ENCODE assay signal across 16 mouse cellular contexts in the genomic region with DNA sequence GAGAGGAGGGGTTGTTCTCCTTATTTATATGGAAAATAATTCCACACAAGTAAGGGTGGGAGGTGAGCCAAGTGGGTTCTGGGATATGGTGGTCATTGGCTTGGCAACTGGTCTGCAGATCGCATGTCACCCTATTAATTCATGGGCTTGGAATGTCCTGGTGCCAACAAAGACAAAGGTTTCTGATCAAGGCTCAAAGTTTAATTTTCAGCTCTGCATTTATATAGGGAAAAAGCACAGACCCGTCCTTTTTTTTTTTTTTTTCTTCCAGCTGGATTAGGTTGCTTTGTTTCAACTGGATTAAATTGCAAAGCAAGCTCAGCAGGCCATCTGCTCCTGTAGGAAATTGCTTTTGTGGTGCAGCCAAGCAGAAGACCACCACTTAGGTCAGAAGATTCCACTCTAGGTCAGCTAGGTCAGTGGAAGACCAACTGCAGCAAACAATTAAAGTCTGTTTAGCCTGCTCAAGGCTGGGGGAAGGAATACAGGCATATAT.
DNase-seq lines count a peak whose midpoint lies in the region; ATAC-seq lines count a peak whose summit lies in the region.
"Had no signal": no experiment of that assay in that cellular context is flagged by ENCODE, and none has a peak within 500 bp of the region (broad histone marks: within the 10 kb centered on the region; RNA-seq: fewer than 3 reads in every experiment).

No protein-coding gene starts in this region.

- WGBS in hindbrain, embryonic 11.5 days, result 21% methylated on average over 2 of the region's 2 CpGs
- WGBS in hindbrain, embryonic 14.5 days, result 8% methylated on average over 2 of the region's 2 CpGs
- 17% methylated on average over 2 of the region's 2 CpGs for WGBS in neural tube, embryonic 12.5 days
- 13% methylated on average over 2 of the region's 2 CpGs for WGBS in neural tube, embryonic 15.5 days
- WGBS in forebrain, embryonic 14.5 days, result 7% methylated on average over 2 of the region's 2 CpGs

- no peaks in the 10 kb centered on the region for H3K36me3 ChIP-seq in hindbrain, embryonic 11.5 days (ENCODE audit: control insufficient read depth, insufficient read depth, low read length)
- no peaks in the 10 kb centered on the region for H3K36me3 ChIP-seq in hindbrain, embryonic 14.5 days (replicated peaks; ENCODE audit: control insufficient read depth, insufficient read depth)
- H3K36me3 ChIP-seq in neural tube, embryonic 12.5 days, result no peaks in the 10 kb centered on the region
- H3K36me3 ChIP-seq in neural tube, embryonic 15.5 days, result no peaks in the 10 kb centered on the region
- no peaks in the 10 kb centered on the region for H3K36me3 ChIP-seq in forebrain, embryonic 14.5 days (ENCODE audit: control insufficient read depth, insufficient read depth, low read length)
- H3K36me3 ChIP-seq: embryonic facial prominence, embryonic 13.5 days; limb, embryonic 10.5 days; liver, embryonic 13.5 days had no signal

- no peaks in the 10 kb centered on the region for H3K27me3 ChIP-seq in hindbrain, embryonic 11.5 days (ENCODE audit: control insufficient read depth, insufficient read depth, low read length)
- no peaks in the 10 kb centered on the region for H3K27me3 ChIP-seq in hindbrain, embryonic 14.5 days (ENCODE audit: control insufficient read depth, insufficient read depth, low read length)
- no peaks in the 10 kb centered on the region for H3K27me3 ChIP-seq in neural tube, embryonic 12.5 days (replicated peaks)
- no peaks in the 10 kb centered on the region for H3K27me3 ChIP-seq in neural tube, embryonic 15.5 days (replicated peaks)
- no peaks in the 10 kb centered on the region for H3K27me3 ChIP-seq in forebrain, embryonic 14.5 days (replicated peaks; ENCODE audit: control insufficient read depth, insufficient read depth, low read length)
- H3K27me3 ChIP-seq: embryonic facial prominence, embryonic 13.5 days; liver, embryonic 13.5 days had no signal

- no peak overlapping the region for H3K4me3 ChIP-seq in hindbrain, embryonic 11.5 days (ENCODE audit: low read depth, low read length)
- H3K4me3 ChIP-seq in hindbrain, embryonic 14.5 days (replicated peaks; ENCODE audit: low read length), result no peak overlapping the region
- no peak overlapping the region for H3K4me3 ChIP-seq in neural tube, embryonic 12.5 days
- H3K4me3 ChIP-seq in neural tube, embryonic 15.5 days (replicated peaks), result no peak overlapping the region
- H3K4me3 ChIP-seq in forebrain, embryonic 14.5 days (ENCODE audit: low read depth, low read length), result no peak overlapping the region
- H3K4me3 ChIP-seq: embryonic facial prominence, embryonic 13.5 days; limb, embryonic 10.5 days; liver, embryonic 13.5 days had no signal

- H3K4me1 ChIP-seq in hindbrain, embryonic 11.5 days (replicated peaks; ENCODE audit: control insufficient read depth, insufficient read depth, low read length), result no peaks in the 10 kb centered on the region
- H3K4me1 ChIP-seq in hindbrain, embryonic 14.5 days (replicated peaks; ENCODE audit: control insufficient read depth, insufficient read depth, low read length), result no peaks in the 10 kb centered on the region
- no peaks in the 10 kb centered on the region for H3K4me1 ChIP-seq in neural tube, embryonic 12.5 days
- no peaks in the 10 kb centered on the region for H3K4me1 ChIP-seq in neural tube, embryonic 15.5 days
- no peaks in the 10 kb centered on the region for H3K4me1 ChIP-seq in forebrain, embryonic 14.5 days (ENCODE audit: control insufficient read depth, insufficient read depth, low read length)
- H3K4me1 ChIP-seq: embryonic facial prominence, embryonic 13.5 days; limb, embryonic 10.5 days; liver, embryonic 13.5 days had no signal

- H3K9me3 ChIP-seq in hindbrain, embryonic 11.5 days (ENCODE audit: control insufficient read depth, low read length), result no peaks in the 10 kb centered on the region
- H3K9me3 ChIP-seq in hindbrain, embryonic 14.5 days (ENCODE audit: control insufficient read depth, low read length), result no peaks in the 10 kb centered on the region
- no peaks in the 10 kb centered on the region for H3K9me3 ChIP-seq in neural tube, embryonic 12.5 days
- H3K9me3 ChIP-seq in neural tube, embryonic 15.5 days (replicated peaks), result no peaks in the 10 kb centered on the region
- no peaks in the 10 kb centered on the region for H3K9me3 ChIP-seq in forebrain, embryonic 14.5 days (replicated peaks; ENCODE audit: control insufficient read depth, low read length)
- H3K9me3 ChIP-seq: embryonic facial prominence, embryonic 13.5 days; limb, embryonic 10.5 days; liver, embryonic 13.5 days had no signal

- H3K9ac ChIP-seq in hindbrain, embryonic 11.5 days (ENCODE audit: low read depth, low read length), result no peak overlapping the region
- no peak overlapping the region for H3K9ac ChIP-seq in hindbrain, embryonic 14.5 days
- no peak overlapping the region for H3K9ac ChIP-seq in neural tube, embryonic 12.5 days
- H3K9ac ChIP-seq in neural tube, embryonic 15.5 days (replicated peaks), result no peak overlapping the region
- H3K9ac ChIP-seq in forebrain, embryonic 14.5 days (ENCODE audit: low read length), result no peak overlapping the region
- H3K9ac ChIP-seq: embryonic facial prominence, embryonic 13.5 days; liver, embryonic 13.5 days had no signal

- H3K4me2 ChIP-seq in hindbrain, embryonic 11.5 days (replicated peaks; ENCODE audit: low read depth, low read length), result no peak overlapping the region
- no peak overlapping the region for H3K4me2 ChIP-seq in hindbrain, embryonic 14.5 days (replicated peaks)
- no peak overlapping the region for H3K4me2 ChIP-seq in neural tube, embryonic 12.5 days (replicated peaks)
- H3K4me2 ChIP-seq in neural tube, embryonic 15.5 days, result no peak overlapping the region
- H3K4me2 ChIP-seq in forebrain, embryonic 14.5 days (ENCODE audit: low read length), result no peak overlapping the region
- H3K4me2 ChIP-seq: embryonic facial prominence, embryonic 13.5 days; liver, embryonic 13.5 days had no signal

- ATAC-seq in hindbrain, embryonic 11.5 days (ENCODE audit: low FRiP score), result peak; percentile 84
- no peak; the same call in 1 of the 2 replicates for ATAC-seq in hindbrain, embryonic 14.5 days (ENCODE audit: low FRiP score)
- 0 out of 2 replicates have a peak, but pooled peaks have one; percentile 25 for ATAC-seq in neural tube, embryonic 12.5 days (ENCODE audit: low FRiP score, low read depth)
- ATAC-seq in neural tube, embryonic 15.5 days (ENCODE audit: low FRiP score), result no peak
- ATAC-seq in forebrain, embryonic 14.5 days, result peak; percentile 80
- ATAC-seq in activated CD4-positive, CD25-positive, alpha-beta regulatory T cell, adult 4 months, result no peak
- ATAC-seq in granulocyte monocyte progenitor cell, adult 5-6 weeks (replicated peaks; ENCODE audit: poor library complexity, severe bottlenecking), result no peak
- ATAC-seq: lung, postnatal 0 days had no signal

- H3K27ac ChIP-seq in hindbrain, embryonic 11.5 days (ENCODE audit: low read depth, low read length), result no peak overlapping the region
- H3K27ac ChIP-seq in hindbrain, embryonic 14.5 days, result no peak overlapping the region
- no peak overlapping the region for H3K27ac ChIP-seq in neural tube, embryonic 12.5 days
- H3K27ac ChIP-seq in neural tube, embryonic 15.5 days (replicated peaks), result no peak overlapping the region
- no peak overlapping the region for H3K27ac ChIP-seq in forebrain, embryonic 14.5 days (ENCODE audit: low read depth, low read length)
- H3K27ac ChIP-seq: embryonic facial prominence, embryonic 13.5 days; limb, embryonic 10.5 days; liver, embryonic 13.5 days had no signal

- peak; percentile 4 for DNase-seq in hindbrain, embryonic 11.5 days (ENCODE audit: low spot score)
- DNase-seq in hindbrain, embryonic 14.5 days (ENCODE audit: low spot score), result no peak
- peak; percentile 57 for DNase-seq in forebrain, embryonic 14.5 days (ENCODE audit: low spot score)
- DNase-seq in retina, postnatal 7 days (ENCODE audit: low read depth, low spot score), result peak; percentile 8
- DNase-seq: cerebellum, adult 9-11 months; heart, adult 18-20 months; kidney, postnatal 10 days; liver, embryonic 13.5 days; right cerebral cortex, postnatal 14 days had no signal

Comparison
In these comparisons a context has a peak if more than half of its experiments do, and no peak if none do; other contexts are left out.
1. ATAC-seq: peak in hindbrain, embryonic 11.5 days (single experiment), neural tube, embryonic 12.5 days (single experiment) and forebrain, embryonic 14.5 days (single experiment); none in hindbrain, embryonic 14.5 days (single experiment), neural tube, embryonic 15.5 days (single experiment), activated CD4-positive, CD25-positive, alpha-beta regulatory T cell, adult 4 months (single experiment) and granulocyte monocyte progenitor cell, adult 5-6 weeks (single experiment).